Mouse (Mus musculus) heart, adult 18-20 months (tissue): ENCODE data around the gene Gm3371. TPM values are rescaled to one million over a fixed set of nuclear protein-coding genes. Genes with fewer than 3 reads are reported as not detected.
"Not testable (repeated sequence)": the region's sequence is repeated elsewhere in the genome, so short reads cannot be mapped to it uniquely, and the experiment has no call there.

Source experiments
- DNase-seq, 2 experiments: peaks; one replicate each; pipeline ENCODE4 v3.0.0; 2021 to 2022; ENCODE audit warnings: mixed read lengths in 1 of 2
- long read RNA-seq, 2 experiments: library from polyadenylated mRNA; stranded (forward); transcript quantifications; one replicate each; pipeline ENCODE4 v2.0.0; 2021
- total RNA-seq, 2 experiments: library from RNA; stranded (reverse); gene quantifications; 2 replicates each; pipeline ENCODE4 v1.2.3; 2021

Gene Gm3371
- total RNA-seq = not detected
- long read RNA-seq, experiment 1 = 0 reads
- long read RNA-seq, experiment 2 = 0 reads

GRCm38 (mm10) chr14:44410588-44410987 lies at the start of gene Gm3371:
Gene Gm3371 (minus strand): TSS chr14:44410688.
- not testable (repeated sequence) for DNase-seq

- not testable (repeated sequence) for DNase-seq
Measured at GRCm38 (mm10) chr14:44433335-44433734, 22.8 kb upstream of the Gm3371 start, which contains the start of gene Gm8232. Gene Gm8232 (plus strand): TSS chr14:44433635.

GRCm38 (mm10) chr14:44384233-44384632 lies 26.3 kb downstream of the Gm3371 start:
- DNase-seq = not testable (repeated sequence)

- not testable (repeated sequence) for DNase-seq
Measured at GRCm38 (mm10) chr14:44365057-44365456, 45.4 kb downstream of the Gm3371 start, which contains the start of gene Gm8229. Gene Gm8229 (plus strand): TSS chr14:44365357.

GRCm38 (mm10) chr14:44362301-44362700 lies 48.2 kb downstream of the Gm3371 start:
- DNase-seq = not testable (repeated sequence)

- not testable (repeated sequence) for DNase-seq
Measured at GRCm38 (mm10) chr14:44361416-44361815, 49.1 kb downstream of the Gm3371 start.

Other genes starting within 250 kb of the Gm3371 start
- not detected for gene Gm8212, start 213.0 kb downstream of the Gm3371 start, total RNA-seq
- gene 4930503E14Rik, start 197.4 kb downstream of the Gm3371 start, total RNA-seq = not detected
- gene Gm8220, start 125.1 kb downstream of the Gm3371 start, total RNA-seq = not detected
- gene Gm5930, start 72.1 kb downstream of the Gm3371 start, total RNA-seq = not detected
- not detected for gene Gm8229, start 45.3 kb downstream of the Gm3371 start, total RNA-seq
- gene Gm8232, start 22.9 kb upstream of the Gm3371 start, total RNA-seq = not detected
- not detected for gene BC061237, start 81.8 kb upstream of the Gm3371 start, total RNA-seq
- not detected for gene Gm17093, start 107.6 kb upstream of the Gm3371 start, total RNA-seq
- not detected for gene Gm8247, start 172.5 kb upstream of the Gm3371 start, total RNA-seq
- gene Gm5624, start 217.2 kb upstream of the Gm3371 start, total RNA-seq = not detected